Mouse (Mus musculus): ENCODE results near the gene Tsc22d1.

DNA sequence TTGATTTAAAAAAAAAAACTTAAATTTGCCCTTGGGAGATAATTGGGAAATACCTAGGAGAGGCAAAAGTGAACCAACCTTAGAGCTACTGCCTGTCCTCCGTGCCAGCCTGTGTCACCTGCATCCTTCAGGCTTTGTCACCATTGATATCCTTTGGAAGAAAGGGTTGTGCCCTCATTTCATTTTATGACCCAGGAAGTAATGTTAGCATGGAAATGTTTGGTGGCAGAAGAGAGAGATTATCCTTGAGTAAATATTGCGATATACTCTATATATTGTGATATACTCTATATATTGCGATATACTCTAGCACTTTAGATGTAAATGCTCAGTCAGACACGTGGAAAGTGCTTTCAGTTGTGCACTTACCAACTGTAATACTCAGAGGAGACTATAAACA is 6.4 kb downstream of the Tsc22d1 start:
- TF ChIP-seq POLR2A (IDR thresholded peaks at IDR 0.05; ENCODE audit: insufficient read length, low read depth) (no peak), MAX (IDR thresholded peaks at IDR 0.05; ENCODE audit: low read depth) (no peak), E2F4 (IDR thresholded peaks at IDR 0.05; ENCODE audit: insufficient read depth) (no peak), MYOG (IDR thresholded peaks at IDR 0.05; ENCODE audit: control insufficient read depth in 1 of 3, insufficient read depth in 1 of 3, insufficient read length in 2 of 3, low read depth in 2 of 3) (no peak), USF1 (IDR thresholded peaks at IDR 0.05; ENCODE audit: low read depth) (no peak), POLR2AphosphoS2 (IDR thresholded peaks at IDR 0.05; ENCODE audit: insufficient read length, low read depth) (no peak), TCF3 (IDR thresholded peaks at IDR 0.05; ENCODE audit: insufficient read length, low read depth) (no peak), SRF (IDR thresholded peaks at IDR 0.05; ENCODE audit: control insufficient read depth, insufficient read length, low read depth) (no peak), REST (IDR thresholded peaks at IDR 0.05; ENCODE audit: insufficient read depth, insufficient read length) (no peak), CEBPB (IDR thresholded peaks at IDR 0.05; ENCODE audit: insufficient read depth, poor library complexity, severe bottlenecking) (no peak), TCF12 (IDR thresholded peaks at IDR 0.05; ENCODE audit: insufficient read depth, poor library complexity, severe bottlenecking) (no peak), MYOD1 (IDR thresholded peaks at IDR 0.05; ENCODE audit: control insufficient read depth in 1 of 3, insufficient read length in 2 of 3, low read depth in 2 of 3) (no peak)

Measured in myocyte (in vitro differentiated cells).